8 mouse cellular contexts compared by ENCODE assay signal in the genomic region with DNA sequence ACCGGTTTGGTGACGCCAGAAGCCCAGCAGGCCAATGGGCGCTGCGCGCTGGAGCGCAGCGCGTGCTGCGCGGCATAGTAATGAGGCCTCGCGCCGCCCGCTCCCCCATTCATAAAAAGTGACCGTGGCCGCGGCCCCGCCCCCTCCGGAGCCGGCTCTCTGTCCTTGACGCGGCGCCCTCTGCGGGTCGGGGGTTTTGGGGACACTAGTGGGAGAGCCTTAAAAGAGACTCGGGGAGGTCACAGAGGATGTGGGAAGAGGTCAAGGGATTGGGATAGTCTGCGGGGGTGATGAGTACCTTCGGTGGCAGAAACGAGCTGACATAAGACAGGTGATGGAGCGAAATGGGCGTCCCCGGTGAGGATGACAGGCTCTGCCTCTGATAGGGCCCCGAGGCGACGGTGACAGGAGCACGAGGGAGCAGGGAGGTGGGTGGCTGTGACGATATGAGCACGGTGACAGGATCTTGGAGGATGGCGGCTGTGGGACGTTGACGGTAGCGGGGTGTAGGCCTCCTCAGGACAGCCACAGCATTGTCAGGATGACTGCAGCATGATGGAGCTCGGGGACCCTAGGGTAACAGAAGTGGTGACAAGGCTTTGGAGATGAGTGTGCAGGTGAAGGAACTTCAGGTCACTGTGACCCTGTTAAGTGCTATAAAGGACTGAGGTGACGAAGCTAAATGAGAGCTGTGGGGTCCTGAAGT. TPM values are rescaled to one million over a fixed set of nuclear protein-coding genes. Genes with fewer than 3 reads are reported as not detected.
DNase-seq lines count a peak whose midpoint lies in the region; ATAC-seq and TF ChIP-seq lines count a peak whose summit lies in the region.

No protein-coding gene starts in this region.

- no peaks in the 10 kb centered on the region for H3K79me2 ChIP-seq in C2C12 (ENCODE audit: control insufficient read depth, insufficient read depth)

- ATAC-seq in heart, embryonic 13.5 days (ENCODE audit: extremely low read depth, insufficient number of reproducible peaks, low FRiP score, low TSS enrichment): peak; percentile 74
- ATAC-seq in kidney, postnatal 0 days (replicated peaks; ENCODE audit: low FRiP score, low read depth): peak; percentile 50; the same call in 1 of the 2 replicates
- peak; percentile 87 for ATAC-seq in liver, embryonic 11.5 days (replicated peaks; ENCODE audit: low FRiP score)
- ATAC-seq in stomach, embryonic 14.5 days (ENCODE audit: insufficient number of reproducible peaks, insufficient read depth, low FRiP score, low read depth): peak; percentile 67

- H3K9ac ChIP-seq in heart, embryonic 13.5 days: peak overlapping the region; percentile 84
- peak overlapping the region; percentile 60 for H3K9ac ChIP-seq in kidney, postnatal 0 days (ENCODE audit: low read depth, low read length)
- peak overlapping the region; percentile 50; the same call in 1 of the 2 replicates for H3K9ac ChIP-seq in liver, embryonic 11.5 days (ENCODE audit: low read depth, low read length)
- peak overlapping the region; percentile 42; the same call in 1 of the 2 replicates for H3K9ac ChIP-seq in stomach, embryonic 14.5 days (replicated peaks; ENCODE audit: low read depth, low read length)

- peaks cover 20% of the 10 kb centered on the region for H3K4me1 ChIP-seq in erythroblast, embryonic 14.5 days (ENCODE audit: control insufficient read depth)
- H3K4me1 ChIP-seq in heart, embryonic 13.5 days: peaks cover 26% of the 10 kb centered on the region
- H3K4me1 ChIP-seq in kidney, postnatal 0 days (replicated peaks; ENCODE audit: insufficient read depth, low read length): peaks cover 12% of the 10 kb centered on the region; the same call in 1 of the 2 replicates
- H3K4me1 ChIP-seq in liver, embryonic 11.5 days (replicated peaks; ENCODE audit: control insufficient read depth, insufficient read depth, low read length): peaks cover 8% of the 10 kb centered on the region; the same call in 1 of the 2 replicates
- peaks cover 15% of the 10 kb centered on the region; the same call in 1 of the 2 replicates for H3K4me1 ChIP-seq in stomach, embryonic 14.5 days (ENCODE audit: control insufficient read depth, insufficient read depth, low read length)

- TF ChIP-seq CTCF in C2C12 (IDR thresholded peaks at IDR 0.05; ENCODE audit: control insufficient read depth, insufficient read depth, insufficient read length): no peak
- 0 out of 2 replicates have a peak, but pooled peaks have one; percentile 4 for TF ChIP-seq CTCF in brain, embryonic 14.5 days (IDR thresholded peaks at IDR 0.05; ENCODE audit: borderline replicate concordance, extremely low read depth, insufficient read depth, insufficient read length)
- peak; percentile 48; the same call in 1 of the 2 replicates for TF ChIP-seq CTCF in kidney, postnatal 0 days (IDR thresholded peaks at IDR 0.05; ENCODE audit: low read depth)

- peak; percentile 87 for DNase-seq in brain, embryonic 14.5 days (ENCODE audit: low read depth)
- peak; percentile 71 for DNase-seq in kidney, postnatal 0 days (ENCODE audit: low spot score)
- peak; percentile 80 for DNase-seq in liver, embryonic 11.5 days (ENCODE audit: low spot score)
- peak; percentile 82 for DNase-seq in naive thymus-derived CD4-positive, alpha-beta T cell, adult 2 months (ENCODE audit: low read depth)

- no peaks in the 10 kb centered on the region for H3K36me3 ChIP-seq in C2C12 (ENCODE audit: control insufficient read depth, insufficient read depth)
- no peaks in the 10 kb centered on the region for H3K36me3 ChIP-seq in erythroblast, embryonic 14.5 days (ENCODE audit: control insufficient read depth)
- H3K36me3 ChIP-seq in heart, embryonic 13.5 days: no peaks in the 10 kb centered on the region
- no peaks in the 10 kb centered on the region for H3K36me3 ChIP-seq in kidney, postnatal 0 days (ENCODE audit: insufficient read depth, low read length)
- H3K36me3 ChIP-seq in liver, embryonic 11.5 days (ENCODE audit: control insufficient read depth, insufficient read depth, low read length): no peaks in the 10 kb centered on the region
- H3K36me3 ChIP-seq in stomach, embryonic 14.5 days (ENCODE audit: control insufficient read depth, insufficient read depth, low read length): no peaks in the 10 kb centered on the region

- H3K27me3 ChIP-seq in C2C12 (ENCODE audit: control insufficient read depth, insufficient read depth, insufficient read length): no peaks in the 10 kb centered on the region
- H3K27me3 ChIP-seq in erythroblast, embryonic 14.5 days (ENCODE audit: control insufficient read depth): peaks cover 66% of the 10 kb centered on the region
- peaks cover 65% of the 10 kb centered on the region for H3K27me3 ChIP-seq in heart, embryonic 13.5 days (replicated peaks)
- no peaks in the 10 kb centered on the region for H3K27me3 ChIP-seq in kidney, postnatal 0 days (ENCODE audit: insufficient read depth, low read length)
- H3K27me3 ChIP-seq in liver, embryonic 11.5 days (replicated peaks; ENCODE audit: control insufficient read depth, insufficient read depth, low read length): peaks cover 58% of the 10 kb centered on the region
- no peaks in the 10 kb centered on the region for H3K27me3 ChIP-seq in stomach, embryonic 14.5 days (ENCODE audit: control insufficient read depth, insufficient read depth, low read length)

- peak overlapping the region; percentile 30 for H3ac ChIP-seq in C2C12 (ENCODE audit: control insufficient read depth, insufficient read length, low read depth)

- no peaks in the 10 kb centered on the region for H3K79me3 ChIP-seq in C2C12 (ENCODE audit: low read depth)

- peak overlapping the region; percentile 34 for H3K4me3 ChIP-seq in C2C12 (ENCODE audit: insufficient read depth, poor library complexity, severe bottlenecking)
- H3K4me3 ChIP-seq in erythroblast, embryonic 14.5 days (replicated peaks): peak overlapping the region; percentile 55
- peak overlapping the region; percentile 77 for H3K4me3 ChIP-seq in heart, embryonic 13.5 days
- peak overlapping the region; percentile 51 for H3K4me3 ChIP-seq in kidney, postnatal 0 days (replicated peaks; ENCODE audit: low read depth, low read length)
- H3K4me3 ChIP-seq in liver, embryonic 11.5 days (ENCODE audit: low read depth, low read length): peak overlapping the region; percentile 69
- H3K4me3 ChIP-seq in stomach, embryonic 14.5 days (ENCODE audit: low read depth, low read length): peak overlapping the region; percentile 64

- no peak for TF ChIP-seq POLR2A in brain, embryonic 14.5 days (IDR thresholded peaks at IDR 0.05; ENCODE audit: borderline replicate concordance, extremely low read depth, insufficient read depth, insufficient read length, poor library complexity, severe bottlenecking)

- 2% methylated on average over 44 of the region's 44 CpGs for WGBS in heart, embryonic 13.5 days
- WGBS in kidney, postnatal 0 days: 2% methylated on average over 44 of the region's 44 CpGs
- WGBS in liver, embryonic 11.5 days: 3% methylated on average over 44 of the region's 44 CpGs
- WGBS in stomach, embryonic 14.5 days: 1% methylated on average over 44 of the region's 44 CpGs

- H3K9me3 ChIP-seq in erythroblast, embryonic 14.5 days (ENCODE audit: control insufficient read depth, low read length): peaks cover 2% of the 10 kb centered on the region; the same call in 1 of the 2 replicates
- H3K9me3 ChIP-seq in heart, embryonic 13.5 days: no peaks in the 10 kb centered on the region
- no peaks in the 10 kb centered on the region for H3K9me3 ChIP-seq in kidney, postnatal 0 days (replicated peaks; ENCODE audit: low read length)
- no peaks in the 10 kb centered on the region for H3K9me3 ChIP-seq in liver, embryonic 11.5 days (ENCODE audit: control insufficient read depth, low read length)
- H3K9me3 ChIP-seq in stomach, embryonic 14.5 days (ENCODE audit: control insufficient read depth, low read depth, low read length): no peaks in the 10 kb centered on the region

- H3K4me2 ChIP-seq in heart, embryonic 13.5 days: peak overlapping the region; percentile 99
- peak overlapping the region; percentile 99 for H3K4me2 ChIP-seq in kidney, postnatal 0 days (ENCODE audit: low read length)
- H3K4me2 ChIP-seq in liver, embryonic 11.5 days: peak overlapping the region; percentile 97
- peak overlapping the region; percentile 99 for H3K4me2 ChIP-seq in stomach, embryonic 14.5 days (replicated peaks; ENCODE audit: low read depth, low read length)

- H3K27ac ChIP-seq in heart, embryonic 13.5 days (replicated peaks): no peak overlapping the region
- no peak overlapping the region for H3K27ac ChIP-seq in kidney, postnatal 0 days
- H3K27ac ChIP-seq in liver, embryonic 11.5 days (ENCODE audit: low read depth, low read length): no peak overlapping the region
- no peak overlapping the region for H3K27ac ChIP-seq in stomach, embryonic 14.5 days (ENCODE audit: low read length)

RNA-seq across cellular contexts. Expression of a gene that starts 0.4 kb away (rescaled TPM):
- polyA plus RNA-seq in C2C12 (2012; fragmentation: generic; extraction: Trizol): 0.53 TPM
- 2.7 and 3.1 TPM in 2 replicates for polyA plus RNA-seq in brain, embryonic 14.5 days (2012; rRNA removed)
- not detected in 2 replicates for polyA plus RNA-seq in erythroblast, embryonic 14.5 days (2012)
- 0.14 and 0.28 TPM in 2 replicates for polyA plus RNA-seq in heart, embryonic 13.5 days (2015; fragmentation: Nextera tagmentation; extraction: Ambion mirVana)
- polyA plus RNA-seq in kidney, postnatal 0 days (2015; fragmentation: Nextera tagmentation; extraction: Ambion mirVana): 0.11 and 0.54 TPM in 2 replicates
- polyA plus RNA-seq in liver, embryonic 11.5 days (2014; fragmentation: Nextera tagmentation; extraction: Ambion mirVana): 0.17 TPM in 1 of 2 replicates, not detected in the other
- polyA plus RNA-seq in stomach, embryonic 14.5 days (2014; fragmentation: Nextera tagmentation; extraction: Ambion mirVana): not detected in 2 replicates

RNA-seq across cellular contexts. Expression of a gene that starts 0.8 kb away (rescaled TPM):
- polyA plus RNA-seq in C2C12 (2012; fragmentation: generic; extraction: Trizol): 0.23 TPM
- 0.74 and 0.85 TPM in 2 replicates for polyA plus RNA-seq in brain, embryonic 14.5 days (2012; rRNA removed)
- not detected in 2 replicates for polyA plus RNA-seq in erythroblast, embryonic 14.5 days (2012)
- polyA plus RNA-seq in heart, embryonic 13.5 days (2015; fragmentation: Nextera tagmentation; extraction: Ambion mirVana): 0.56 and 0.57 TPM in 2 replicates
- polyA plus RNA-seq in kidney, postnatal 0 days (2015; fragmentation: Nextera tagmentation; extraction: Ambion mirVana): 19.1 and 19.6 TPM in 2 replicates
- polyA plus RNA-seq in liver, embryonic 11.5 days (2014; fragmentation: Nextera tagmentation; extraction: Ambion mirVana): 0.70 and 0.77 TPM in 2 replicates
- polyA plus RNA-seq in stomach, embryonic 14.5 days (2014; fragmentation: Nextera tagmentation; extraction: Ambion mirVana): 8.7 and 11.6 TPM in 2 replicates

RNA-seq across cellular contexts. Expression of a gene that starts 27.9 kb away (rescaled TPM):
- 7.3 TPM for polyA plus RNA-seq in C2C12 (2012; fragmentation: generic; extraction: Trizol)
- polyA plus RNA-seq in brain, embryonic 14.5 days (2012; rRNA removed): 2.1 and 2.4 TPM in 2 replicates
- polyA plus RNA-seq in erythroblast, embryonic 14.5 days (2012): 0.64 and 1.2 TPM in 2 replicates
- 2.3 and 2.6 TPM in 2 replicates for polyA plus RNA-seq in heart, embryonic 13.5 days (2015; fragmentation: Nextera tagmentation; extraction: Ambion mirVana)
- 3.4 and 4.2 TPM in 2 replicates for polyA plus RNA-seq in kidney, postnatal 0 days (2015; fragmentation: Nextera tagmentation; extraction: Ambion mirVana)
- 2.2 and 3.5 TPM in 2 replicates for polyA plus RNA-seq in liver, embryonic 11.5 days (2014; fragmentation: Nextera tagmentation; extraction: Ambion mirVana)
- 3.1 and 3.4 TPM in 2 replicates for polyA plus RNA-seq in stomach, embryonic 14.5 days (2014; fragmentation: Nextera tagmentation; extraction: Ambion mirVana)

RNA-seq across cellular contexts. Expression of a gene that starts 50.2 kb away (rescaled TPM):
- polyA plus RNA-seq in C2C12 (2012; fragmentation: generic; extraction: Trizol): 0.89 TPM
- polyA plus RNA-seq in brain, embryonic 14.5 days (2012; rRNA removed): 1.5 and 2.6 TPM in 2 replicates
- 0.07 and 0.20 TPM in 2 replicates for polyA plus RNA-seq in erythroblast, embryonic 14.5 days (2012)
- polyA plus RNA-seq in heart, embryonic 13.5 days (2015; fragmentation: Nextera tagmentation; extraction: Ambion mirVana): 0.32 and 0.78 TPM in 2 replicates
- 2.5 and 2.8 TPM in 2 replicates for polyA plus RNA-seq in kidney, postnatal 0 days (2015; fragmentation: Nextera tagmentation; extraction: Ambion mirVana)
- 0.39 and 0.52 TPM in 2 replicates for polyA plus RNA-seq in liver, embryonic 11.5 days (2014; fragmentation: Nextera tagmentation; extraction: Ambion mirVana)
- polyA plus RNA-seq in stomach, embryonic 14.5 days (2014; fragmentation: Nextera tagmentation; extraction: Ambion mirVana): 9.3 and 10.3 TPM in 2 replicates
